Mouse (Mus musculus): ENCODE measurements at regions not wholly inside any gene's neighbourhood (a gene's known extent, or its start where the extent isn't known, plus 50 kb on each side); places are given as distances from the start of the nearest gene placed in this dataset.
A peak's percentile ranks its signal among the peaks of the same experiment; 100 is the strongest.

DNA sequence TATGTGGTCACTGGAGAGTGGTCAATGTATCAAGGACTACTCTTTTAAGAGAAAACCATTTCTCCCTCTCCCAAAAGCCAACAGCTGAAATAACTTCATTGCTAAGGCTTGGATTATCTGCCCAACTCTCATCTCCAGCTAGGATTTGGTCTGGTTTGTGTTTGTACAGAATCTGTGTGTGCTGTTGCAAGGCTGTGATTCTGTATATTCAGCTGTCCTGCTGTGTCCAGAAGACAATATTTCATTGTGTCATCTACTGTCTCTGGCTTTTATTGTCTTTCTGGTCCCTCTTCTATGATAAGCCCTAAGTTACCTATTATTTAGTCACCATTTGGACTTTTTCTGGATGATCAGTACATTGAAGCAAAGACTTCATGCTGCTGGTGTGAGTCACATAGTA is 110.9 kb downstream of the Cenpc1 start:
- DNase-seq (ENCODE audit: low spot score in 2 of 2), result no peak

GRCm38 (mm10) chr5:85936667-85937314 is 128.6 kb downstream of the Cenpc1 start:
- DNase-seq (ENCODE audit: low spot score in 2 of 2), result peak; percentile 38 to 69

DNA sequence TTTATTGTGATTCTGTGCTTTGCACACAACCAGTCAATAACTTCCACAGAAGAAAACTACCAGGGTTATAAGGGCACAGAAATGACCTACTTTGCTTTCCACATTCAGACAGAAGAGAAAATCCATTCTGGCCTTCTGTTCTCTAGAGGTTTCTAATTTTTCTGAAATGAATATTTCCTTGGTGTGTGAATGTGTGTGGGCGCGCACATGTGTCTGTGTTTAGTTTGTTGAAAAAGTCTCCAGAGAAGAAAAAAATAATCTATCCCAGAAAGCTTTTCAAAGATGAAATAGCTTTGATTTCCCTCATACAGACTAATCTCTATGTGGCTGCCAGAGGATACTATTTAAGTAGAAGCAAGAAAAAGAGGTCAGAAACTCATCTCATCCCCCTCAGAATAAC is 147.1 kb downstream of the Cenpc1 start:
- no peak for DNase-seq (ENCODE audit: low spot score in 2 of 2)

GRCm38 (mm10) chr5:85915000-85915399 is 150.4 kb downstream of the Cenpc1 start:
- no peak for DNase-seq (ENCODE audit: low spot score in 2 of 2)

GRCm38 (mm10) chr5:85896452-85896851 is 168.9 kb downstream of the Cenpc1 start:
- DNase-seq (ENCODE audit: low spot score in 2 of 2), result peak in 1 of 2 experiments; percentile 1

GRCm38 (mm10) chr5:85895814-85896213 is 169.6 kb downstream of the Cenpc1 start:
- DNase-seq (ENCODE audit: low spot score in 2 of 2), result no peak

DNA sequence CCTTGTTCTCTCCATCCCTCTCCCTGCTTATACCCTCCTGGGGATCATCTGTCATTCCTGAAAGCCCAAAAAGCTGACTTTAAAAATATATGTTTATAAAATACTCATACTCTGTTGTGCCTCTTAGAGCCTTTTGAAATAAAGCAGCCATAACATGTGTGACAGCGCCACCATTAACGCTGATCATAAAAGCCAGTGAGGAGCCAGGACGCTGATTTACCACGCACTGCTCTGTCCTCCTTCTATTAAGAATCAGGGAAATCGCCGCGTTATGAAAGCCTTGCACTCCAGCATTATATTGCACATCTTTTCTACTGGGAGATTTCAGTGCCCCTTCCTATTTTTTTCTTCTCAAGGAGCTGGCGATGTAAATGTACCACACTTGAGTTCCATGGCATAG is 195.1 kb downstream of the Cenpc1 start:
- DNase-seq (ENCODE audit: low spot score in 2 of 2), result no peak

DNA sequence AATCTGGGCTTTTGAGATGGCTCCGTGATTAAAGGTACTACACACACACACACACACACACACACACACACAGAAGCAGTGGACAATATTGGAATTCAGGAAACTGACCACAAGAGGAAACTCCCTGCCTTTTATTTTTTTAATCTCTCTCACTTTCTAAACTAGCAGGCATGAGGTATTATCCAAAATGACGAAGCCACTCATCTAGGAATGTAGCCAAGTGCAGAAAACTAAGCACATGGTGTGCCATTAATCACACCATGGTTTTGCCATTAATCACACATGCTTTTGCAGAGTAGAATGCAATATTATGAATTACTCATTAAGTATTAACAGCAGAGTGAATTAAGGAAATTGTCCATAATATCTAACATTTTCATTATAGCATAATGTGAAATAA is 232.8 kb downstream of the Cenpc1 start:
- DNase-seq (ENCODE audit: low spot score in 2 of 2), result no peak

DNA sequence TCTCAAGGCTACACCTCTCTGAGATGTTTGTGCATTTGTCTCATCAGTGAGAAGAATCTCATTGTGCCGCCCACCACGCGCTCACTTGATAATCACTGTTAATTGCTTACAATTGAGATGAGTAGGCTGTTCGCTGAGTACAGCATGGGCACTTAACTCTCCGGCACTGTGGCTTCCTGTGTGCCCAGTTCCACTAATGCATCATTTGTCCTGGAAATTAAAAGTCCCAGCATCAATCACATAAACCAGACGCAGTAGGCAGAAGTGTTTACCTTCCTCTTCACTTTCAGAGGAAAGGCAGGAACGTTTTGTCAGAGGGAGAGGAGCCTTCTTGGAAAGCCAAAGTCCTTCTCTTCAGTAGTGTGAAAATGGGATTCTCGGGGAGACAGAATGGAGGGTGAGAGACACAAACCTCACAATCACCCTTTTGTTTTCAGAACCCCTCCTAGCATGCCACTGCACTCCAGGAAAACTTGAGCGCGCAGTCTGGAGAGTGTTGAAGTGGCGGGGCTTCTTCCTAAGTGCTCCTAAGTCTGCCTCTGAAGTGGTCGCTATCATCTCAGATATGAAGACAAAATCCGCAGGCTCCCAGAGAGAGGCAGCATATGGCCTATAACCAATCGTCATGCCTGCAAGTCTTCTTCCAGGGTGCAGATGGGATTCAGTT is 269.7 kb downstream of the Cenpc1 start:
- no peak for DNase-seq (ENCODE audit: low spot score in 2 of 2)

DNA sequence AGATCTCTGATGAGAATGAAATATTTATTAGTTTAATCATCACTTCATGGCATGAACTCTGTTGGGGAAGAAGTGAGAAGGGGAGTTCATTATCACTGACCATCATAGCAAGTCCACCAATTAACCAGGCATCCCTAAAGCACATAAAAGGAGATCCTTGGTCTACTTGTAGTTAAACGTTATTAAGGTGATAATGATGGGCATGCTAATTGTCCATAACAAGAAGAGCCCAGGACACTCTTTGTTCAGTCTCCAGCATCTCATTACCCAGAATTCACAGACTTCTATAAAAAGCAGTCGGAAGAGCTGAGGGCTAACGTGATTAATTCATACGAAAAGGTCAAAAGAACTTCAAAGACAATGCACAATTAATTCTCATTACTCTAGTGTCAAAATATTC is 272.2 kb downstream of the Cenpc1 start:
- DNase-seq (ENCODE audit: low spot score in 2 of 2), result no peak

- DNase-seq (ENCODE audit: low spot score in 2 of 2), result no peak
Observed at GRCm38 (mm10) chr5:85780730-85781454, 284.5 kb downstream of the Cenpc1 start.

GRCm38 (mm10) chr5:85780017-85780416 is 285.4 kb downstream of the Cenpc1 start:
- no peak for DNase-seq (ENCODE audit: low spot score in 2 of 2)

GRCm38 (mm10) chr5:85779205-85779604 is 286.2 kb downstream of the Cenpc1 start:
- no peak for DNase-seq (ENCODE audit: low spot score in 2 of 2)

- DNase-seq (ENCODE audit: low spot score in 2 of 2), result no peak
Observed at GRCm38 (mm10) chr5:85772660-85773059, 292.7 kb downstream of the Cenpc1 start.

GRCm38 (mm10) chr5:85772086-85772485 is 293.3 kb downstream of the Cenpc1 start:
- no peak for DNase-seq (ENCODE audit: low spot score in 2 of 2)

GRCm38 (mm10) chr5:85767157-85767556 is 298.2 kb downstream of the Cenpc1 start:
- no peak for DNase-seq (ENCODE audit: low spot score in 2 of 2)

- no peak for DNase-seq (ENCODE audit: low spot score in 2 of 2)
Observed at GRCm38 (mm10) chr5:85756716-85757115, 308.7 kb downstream of the Cenpc1 start.

- DNase-seq (ENCODE audit: low spot score in 2 of 2), result no peak
Observed at GRCm38 (mm10) chr5:85754227-85754626, 311.2 kb downstream of the Cenpc1 start.

- DNase-seq (ENCODE audit: low spot score in 2 of 2), result no peak
Observed at GRCm38 (mm10) chr5:85753109-85753508, 312.3 kb downstream of the Cenpc1 start.

GRCm38 (mm10) chr5:85751649-85752048 is 313.7 kb downstream of the Cenpc1 start:
- no peak for DNase-seq (ENCODE audit: low spot score in 2 of 2)

- DNase-seq (ENCODE audit: low spot score in 2 of 2), result no peak
Observed at GRCm38 (mm10) chr5:85750893-85751292, 314.5 kb downstream of the Cenpc1 start.

DNA sequence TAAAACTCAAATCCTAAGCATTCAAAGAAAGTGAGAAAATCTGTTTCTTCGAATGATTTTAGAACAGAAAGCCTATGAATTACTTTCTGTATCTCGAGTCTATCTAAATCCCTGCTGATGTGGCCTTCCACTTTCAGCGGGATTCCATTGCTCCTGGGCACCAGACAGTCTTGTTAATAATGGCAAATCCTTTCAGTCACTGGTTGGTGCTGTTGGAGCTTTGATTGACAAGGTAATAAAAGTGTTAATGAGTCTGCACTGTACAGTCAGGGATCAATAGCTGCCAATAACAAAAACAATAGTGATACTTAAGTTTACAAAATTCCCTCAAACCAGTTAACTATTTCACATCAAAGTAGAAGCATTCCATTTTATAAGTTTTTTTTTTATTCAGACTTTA is 335.8 kb downstream of the Cenpc1 start:
- DNase-seq (ENCODE audit: low spot score in 2 of 2), result no peak

DNA sequence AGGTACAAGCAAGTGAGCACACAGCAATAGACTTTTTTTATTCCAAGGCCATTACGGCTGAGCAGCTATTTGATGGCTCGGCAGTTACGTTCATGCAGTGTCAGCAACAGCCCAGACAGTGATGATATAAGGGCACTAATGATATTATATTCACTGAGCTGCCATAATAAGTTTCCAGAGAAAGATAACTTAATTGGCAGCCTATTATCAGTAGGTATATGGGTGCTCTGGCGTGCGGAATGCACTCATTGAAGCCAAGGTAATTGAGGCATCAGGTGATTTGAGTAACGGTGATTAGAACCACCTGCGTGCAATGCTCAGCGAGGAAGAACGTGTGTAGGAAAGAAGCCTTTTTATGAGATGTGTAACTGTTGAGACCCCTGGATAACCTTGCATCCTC is 358.0 kb downstream of the Cenpc1 start:
- DNase-seq (ENCODE audit: low spot score in 2 of 2), result no peak

All from cerebellum, postnatal 4 days (tissue).